Mouse (Mus musculus): ENCODE measurements around the gene Slc35f6. TPM values are rescaled to one million over a fixed set of nuclear protein-coding genes. Genes with fewer than 3 reads are reported as not detected.
"Not testable (repeated sequence)": the region's sequence is repeated elsewhere in the genome, so short reads cannot be mapped to it uniquely, and the experiment has no call there.

The Slc35f6 gene
- polyA plus RNA-seq, 1 experiment from 2014 or later, result 26.9 TPM

GRCm38 (mm10) chr5:30670091-30670490 lies 22.4 kb downstream of the Slc35f6 start:
- H3K27me3 ChIP-seq (ENCODE audit: control insufficient read depth, insufficient read depth, low read depth, low read length), result no peaks in the 10 kb centered on the region
- H3K9ac ChIP-seq (ENCODE audit: low read length), result no peak overlapping the region
- H3K4me1 ChIP-seq (replicated peaks; ENCODE audit: control insufficient read depth, insufficient read depth, low read length), result peaks cover 17% of the 10 kb centered on the region
- no peak overlapping the region for H3K27ac ChIP-seq (ENCODE audit: low read length)
- ATAC-seq (ENCODE audit: low read depth), result no peak
- no peaks in the 10 kb centered on the region for H3K9me3 ChIP-seq (ENCODE audit: control insufficient read depth, low read length)
- H3K4me2 ChIP-seq (ENCODE audit: low read depth, low read length), result no peak overlapping the region
- 86% methylated on average over 7 of the region's 7 CpGs for WGBS
- H3K4me3 ChIP-seq (ENCODE audit: low read length), result no peak overlapping the region
- H3K36me3 ChIP-seq (ENCODE audit: control insufficient read depth, insufficient read depth, low read length), result peaks cover 35% of the 10 kb centered on the region

- WGBS, result 57% methylated on average over 7 of the region's 7 CpGs
- Histone ChIP-seq H3K27ac (ENCODE audit: low read length) (no peak overlapping the region), H3K9ac (ENCODE audit: low read length) (no peak overlapping the region), H3K9me3 (ENCODE audit: control insufficient read depth, low read length) (no peaks in the 10 kb centered on the region), H3K4me2 (ENCODE audit: low read depth, low read length) (no peak overlapping the region), H3K27me3 (ENCODE audit: control insufficient read depth, insufficient read depth, low read depth, low read length) (no peaks in the 10 kb centered on the region), H3K4me1 (replicated peaks; ENCODE audit: control insufficient read depth, insufficient read depth, low read length) (peaks cover 2% of the 10 kb centered on the region; the same call in 1 of the 2 replicates), H3K4me3 (ENCODE audit: low read length) (no peak overlapping the region), H3K36me3 (ENCODE audit: control insufficient read depth, insufficient read depth, low read length) (peaks cover 48% of the 10 kb centered on the region)
- no peak for ATAC-seq (ENCODE audit: low read depth)
These were observed 26.3 kb downstream of the Slc35f6 start for GRCm38 (mm10) chr5:30674001-30674400.

- H3K36me3 ChIP-seq (ENCODE audit: control insufficient read depth, insufficient read depth, low read length), result peaks cover 36% of the 10 kb centered on the region
These were observed 29.1 kb downstream of the Slc35f6 start for GRCm38 (mm10) chr5:30676800-30677199.

GRCm38 (mm10) chr5:30678069-30678468 lies 30.3 kb downstream of the Slc35f6 start:
- H3K9ac ChIP-seq (ENCODE audit: low read length); H3K4me3 ChIP-seq (ENCODE audit: low read length); H3K4me2 ChIP-seq (ENCODE audit: low read depth, low read length); ATAC-seq (ENCODE audit: low read depth); H3K4me1 ChIP-seq (replicated peaks; ENCODE audit: control insufficient read depth, insufficient read depth, low read length); H3K9me3 ChIP-seq (ENCODE audit: control insufficient read depth, low read length); H3K27me3 ChIP-seq (ENCODE audit: control insufficient read depth, insufficient read depth, low read depth, low read length); H3K27ac ChIP-seq (ENCODE audit: low read length): not testable (repeated sequence)
- WGBS, result 92% methylated on average over 3 of the region's 3 CpGs
- peaks cover 24% of the 10 kb centered on the region for H3K36me3 ChIP-seq (ENCODE audit: control insufficient read depth, insufficient read depth, low read length)

More at GRCm38 (mm10) chr5:30676800-30677199, 29.1 kb downstream of the Slc35f6 start:
- H3K4me2 ChIP-seq (ENCODE audit: low read depth, low read length), result no peak overlapping the region
- no peak overlapping the region for H3K9ac ChIP-seq (ENCODE audit: low read length)
- 87% methylated on average over 7 of the region's 7 CpGs for WGBS
- no peak overlapping the region for H3K4me3 ChIP-seq (ENCODE audit: low read length)
- no peak for ATAC-seq (ENCODE audit: low read depth)
- H3K4me1 ChIP-seq (replicated peaks; ENCODE audit: control insufficient read depth, insufficient read depth, low read length), result no peaks in the 10 kb centered on the region
- H3K27me3 ChIP-seq (ENCODE audit: control insufficient read depth, insufficient read depth, low read depth, low read length), result no peaks in the 10 kb centered on the region
- H3K27ac ChIP-seq (ENCODE audit: low read length), result no peak overlapping the region
- no peaks in the 10 kb centered on the region for H3K9me3 ChIP-seq (ENCODE audit: control insufficient read depth, low read length)

GRCm38 (mm10) chr5:30678722-30679296 lies 31.1 kb downstream of the Slc35f6 start:
- no peak overlapping the region for H3K9ac ChIP-seq (ENCODE audit: low read length)
- H3K4me3 ChIP-seq (ENCODE audit: low read length), result no peak overlapping the region
- no peak overlapping the region for H3K27ac ChIP-seq (ENCODE audit: low read length)
- no peaks in the 10 kb centered on the region for H3K27me3 ChIP-seq (ENCODE audit: control insufficient read depth, insufficient read depth, low read depth, low read length)
- H3K36me3 ChIP-seq (ENCODE audit: control insufficient read depth, insufficient read depth, low read length), result peaks cover 18% of the 10 kb centered on the region
- no peak for ATAC-seq (ENCODE audit: low read depth)
- no peaks in the 10 kb centered on the region for H3K9me3 ChIP-seq (ENCODE audit: control insufficient read depth, low read length)
- no peaks in the 10 kb centered on the region for H3K4me1 ChIP-seq (replicated peaks; ENCODE audit: control insufficient read depth, insufficient read depth, low read length)
- 96% methylated on average over 4 of the region's 4 CpGs for WGBS
- no peak overlapping the region for H3K4me2 ChIP-seq (ENCODE audit: low read depth, low read length)

- H3K9me3 ChIP-seq (ENCODE audit: control insufficient read depth, low read length), result no peaks in the 10 kb centered on the region
- no peak overlapping the region for H3K27ac ChIP-seq (ENCODE audit: low read length)
- no peak overlapping the region for H3K4me3 ChIP-seq (ENCODE audit: low read length)
- no peak overlapping the region for H3K4me2 ChIP-seq (ENCODE audit: low read depth, low read length)
- H3K4me1 ChIP-seq (replicated peaks; ENCODE audit: control insufficient read depth, insufficient read depth, low read length), result no peaks in the 10 kb centered on the region
- H3K27me3 ChIP-seq (ENCODE audit: control insufficient read depth, insufficient read depth, low read depth, low read length), result no peaks in the 10 kb centered on the region
- 79% methylated on average over 5 of the region's 5 CpGs for WGBS
- H3K9ac ChIP-seq (ENCODE audit: low read length), result no peak overlapping the region
- peaks cover 16% of the 10 kb centered on the region for H3K36me3 ChIP-seq (ENCODE audit: control insufficient read depth, insufficient read depth, low read length)
- ATAC-seq (ENCODE audit: low read depth), result no peak
These were observed 31.9 kb downstream of the Slc35f6 start for GRCm38 (mm10) chr5:30679593-30679992.

- H3K27ac ChIP-seq (ENCODE audit: low read length), result no peak overlapping the region
- ATAC-seq (ENCODE audit: low read depth), result no peak
- H3K36me3 ChIP-seq (ENCODE audit: control insufficient read depth, insufficient read depth, low read length), result no peaks in the 10 kb centered on the region
- H3K9me3 ChIP-seq (ENCODE audit: control insufficient read depth, low read length), result no peaks in the 10 kb centered on the region
- H3K4me2 ChIP-seq (ENCODE audit: low read depth, low read length), result no peak overlapping the region
- 87% methylated on average over 5 of the region's 5 CpGs for WGBS
- no peaks in the 10 kb centered on the region for H3K4me1 ChIP-seq (replicated peaks; ENCODE audit: control insufficient read depth, insufficient read depth, low read length)
- H3K27me3 ChIP-seq (ENCODE audit: control insufficient read depth, insufficient read depth, low read depth, low read length), result no peaks in the 10 kb centered on the region
- H3K4me3 ChIP-seq (ENCODE audit: low read length), result no peak overlapping the region
- no peak overlapping the region for H3K9ac ChIP-seq (ENCODE audit: low read length)
These were observed 34.2 kb downstream of the Slc35f6 start for GRCm38 (mm10) chr5:30681970-30682369.

- H3K27ac ChIP-seq (ENCODE audit: low read length), result no peak overlapping the region
- no peak overlapping the region for H3K9ac ChIP-seq (ENCODE audit: low read length)
- H3K4me3 ChIP-seq (ENCODE audit: low read length), result no peak overlapping the region
- H3K36me3 ChIP-seq (ENCODE audit: control insufficient read depth, insufficient read depth, low read length), result no peaks in the 10 kb centered on the region
- no peak overlapping the region for H3K4me2 ChIP-seq (ENCODE audit: low read depth, low read length)
- H3K9me3 ChIP-seq (ENCODE audit: control insufficient read depth, low read length), result no peaks in the 10 kb centered on the region
- H3K4me1 ChIP-seq (replicated peaks; ENCODE audit: control insufficient read depth, insufficient read depth, low read length), result no peaks in the 10 kb centered on the region
- ATAC-seq (ENCODE audit: low read depth), result no peak
- no peaks in the 10 kb centered on the region for H3K27me3 ChIP-seq (ENCODE audit: control insufficient read depth, insufficient read depth, low read depth, low read length)
These were observed 35.4 kb downstream of the Slc35f6 start for GRCm38 (mm10) chr5:30682967-30683600.

- ATAC-seq (ENCODE audit: low read depth), result no peak
- H3K4me1 ChIP-seq (replicated peaks; ENCODE audit: control insufficient read depth, insufficient read depth, low read length), result no peaks in the 10 kb centered on the region
- H3K9me3 ChIP-seq (ENCODE audit: control insufficient read depth, low read length), result no peaks in the 10 kb centered on the region
- no peak overlapping the region for H3K4me3 ChIP-seq (ENCODE audit: low read length)
- H3K4me2 ChIP-seq (ENCODE audit: low read depth, low read length), result no peak overlapping the region
- H3K36me3 ChIP-seq (ENCODE audit: control insufficient read depth, insufficient read depth, low read length), result no peaks in the 10 kb centered on the region
- no peak overlapping the region for H3K9ac ChIP-seq (ENCODE audit: low read length)
- WGBS, result 66% methylated on average over 3 of the region's 3 CpGs
- H3K27me3 ChIP-seq (ENCODE audit: control insufficient read depth, insufficient read depth, low read depth, low read length), result no peaks in the 10 kb centered on the region
- H3K27ac ChIP-seq (ENCODE audit: low read length), result no peak overlapping the region
These were observed 36.3 kb downstream of the Slc35f6 start for GRCm38 (mm10) chr5:30683993-30684392.

All from lung, embryonic 16.5 days (tissue).